Mouse (Mus musculus) telencephalon, adult 2 months (tissue): ENCODE data around the gene Tmem19.

Source experiments
- DNase-seq: peaks from one replicate; pipeline ENCODE4 v3.0.0-alpha.2; 2011; ENCODE audit warnings: low read depth, low spot score

Gene Tmem19

GRCm38 (mm10) chr10:115361840-115362622 is at the start of gene Tmem19:
Gene Tmem19, minus strand, starts transcription at chr10:115362501.
- DNase-seq = peak; percentile 91

GRCm38 (mm10) chr10:115406393-115406792 is 44.1 kb upstream of the Tmem19 start:
- DNase-seq = peak; percentile 52

- DNase-seq = no peak
Measured at GRCm38 (mm10) chr10:115391896-115392295, 29.6 kb upstream of the Tmem19 start.

GRCm38 (mm10) chr10:115391076-115391475 is 28.8 kb upstream of the Tmem19 start:
- no peak for DNase-seq

GRCm38 (mm10) chr10:115387891-115388290 is 25.6 kb upstream of the Tmem19 start:
- no peak for DNase-seq

- DNase-seq = no peak
Measured at GRCm38 (mm10) chr10:115385018-115386002, 23.0 kb upstream of the Tmem19 start.

- DNase-seq = peak; percentile 99
Measured at GRCm38 (mm10) chr10:115384221-115385017, 22.1 kb upstream of the Tmem19 start, which contains the start of the genes Thap2 and Zfc3h1. Gene Thap2, minus strand, starts transcription at chr10:115384443. Gene Zfc3h1, plus strand, starts transcription at chr10:115384959.

- peak; percentile 12 for DNase-seq
Measured at GRCm38 (mm10) chr10:115383644-115384220, 21.4 kb upstream of the Tmem19 start.

GRCm38 (mm10) chr10:115382846-115383643 is 20.7 kb upstream of the Tmem19 start:
- DNase-seq = no peak

GRCm38 (mm10) chr10:115381506-115382084 is 19.3 kb upstream of the Tmem19 start:
- DNase-seq = no peak

- DNase-seq = no peak
Measured at GRCm38 (mm10) chr10:115363151-115363550, 850 bp upstream of the Tmem19 start.

GRCm38 (mm10) chr10:115362623-115362964 is 293 bp upstream of the Tmem19 start:
- DNase-seq = no peak

- no peak for DNase-seq
Measured at GRCm38 (mm10) chr10:115359066-115359465, 3.2 kb downstream of the Tmem19 start.

GRCm38 (mm10) chr10:115358216-115358919 is 3.9 kb downstream of the Tmem19 start:
- DNase-seq = no peak

GRCm38 (mm10) chr10:115356106-115356505 is 6.2 kb downstream of the Tmem19 start:
- DNase-seq = no peak

- no peak for DNase-seq
Measured at GRCm38 (mm10) chr10:115355016-115355415, 7.3 kb downstream of the Tmem19 start.

GRCm38 (mm10) chr10:115354553-115354952 is 7.7 kb downstream of the Tmem19 start:
- DNase-seq = peak; percentile 10

GRCm38 (mm10) chr10:115350810-115351397 is 11.4 kb downstream of the Tmem19 start:
- no peak for DNase-seq

- DNase-seq = no peak
Measured at GRCm38 (mm10) chr10:115349509-115349908, 12.8 kb downstream of the Tmem19 start.
